Mouse (Mus musculus): ENCODE results near the gene Rtp1. TPM values are rescaled to one million over a fixed set of nuclear protein-coding genes. Genes with fewer than 3 reads are reported as not detected.

Rtp1 gene
- polyA plus RNA-seq, 3 experiments from 2014 or later = not detected

DNA sequence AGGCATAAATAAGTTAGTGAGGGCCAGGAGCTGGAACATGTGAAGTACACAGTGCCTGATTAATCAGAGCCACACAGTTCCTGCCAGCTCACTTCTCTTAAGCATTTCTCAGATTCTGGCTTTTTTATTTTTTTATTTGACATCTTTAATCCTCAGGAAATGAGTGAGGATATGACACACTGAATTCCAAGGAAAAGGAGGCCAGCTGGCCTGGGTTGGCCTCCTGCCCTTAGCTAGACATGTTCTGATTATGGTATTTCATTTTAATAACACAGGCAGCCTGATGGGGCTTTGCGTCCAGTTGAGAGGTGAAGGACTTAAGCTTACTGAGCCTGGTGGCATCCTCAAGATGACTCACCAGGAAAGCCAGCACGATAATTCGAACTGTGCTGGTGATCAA is 27.6 kb downstream of the Rtp1 start:
- no peak for ATAC-seq

DNA sequence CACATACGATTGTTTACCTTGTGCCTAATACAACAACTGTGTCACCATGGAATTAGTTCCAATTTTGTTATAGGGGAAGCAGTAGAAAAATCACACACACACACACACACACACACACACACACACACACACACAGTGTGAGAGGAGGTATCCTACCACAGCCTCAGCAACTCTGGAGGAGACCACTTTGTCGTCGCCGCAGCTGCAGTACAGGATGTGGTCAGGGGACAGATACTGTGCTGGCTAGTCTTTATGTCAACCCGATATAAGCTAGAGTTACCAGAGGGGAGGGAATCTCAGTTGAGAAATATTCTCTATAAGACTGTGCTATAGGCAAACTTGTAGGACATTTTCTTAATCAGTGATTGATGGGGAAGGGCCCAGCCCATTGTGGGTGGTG is 28.4 kb downstream of the Rtp1 start:
- ATAC-seq = no peak

DNA sequence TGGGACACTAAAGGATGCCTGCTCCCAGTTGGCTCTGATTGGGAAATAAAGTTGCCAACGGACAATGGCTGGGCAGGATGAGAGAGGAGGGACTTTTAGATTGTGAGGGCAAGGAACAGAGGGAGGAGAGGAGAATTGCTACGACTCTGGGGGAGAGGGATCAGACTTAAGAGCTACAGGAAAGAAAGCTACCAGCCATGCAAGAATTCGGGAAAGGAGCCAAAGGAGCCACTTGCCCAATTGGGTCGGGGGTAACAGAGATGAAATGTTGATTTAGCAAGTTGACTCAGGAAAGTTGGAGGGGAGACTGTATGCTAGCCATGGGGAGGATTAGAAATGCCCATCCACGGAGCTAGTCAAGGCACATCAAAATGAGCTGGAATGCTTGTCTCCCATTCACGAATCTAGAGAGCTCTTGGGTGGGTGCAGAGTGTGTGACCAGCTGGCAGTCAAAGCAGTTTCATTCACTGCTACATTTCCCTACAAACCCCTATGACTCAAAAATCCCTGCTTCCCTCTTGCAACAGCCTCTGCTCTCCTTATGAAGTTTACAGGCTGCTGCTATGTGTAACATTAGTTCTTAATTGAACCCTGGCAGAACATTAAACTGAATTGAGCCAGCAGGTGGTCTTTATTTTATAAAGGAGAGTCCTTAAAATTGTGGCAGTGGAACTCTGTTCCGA is 30.1 kb downstream of the Rtp1 start:
- no peak for ATAC-seq

DNA sequence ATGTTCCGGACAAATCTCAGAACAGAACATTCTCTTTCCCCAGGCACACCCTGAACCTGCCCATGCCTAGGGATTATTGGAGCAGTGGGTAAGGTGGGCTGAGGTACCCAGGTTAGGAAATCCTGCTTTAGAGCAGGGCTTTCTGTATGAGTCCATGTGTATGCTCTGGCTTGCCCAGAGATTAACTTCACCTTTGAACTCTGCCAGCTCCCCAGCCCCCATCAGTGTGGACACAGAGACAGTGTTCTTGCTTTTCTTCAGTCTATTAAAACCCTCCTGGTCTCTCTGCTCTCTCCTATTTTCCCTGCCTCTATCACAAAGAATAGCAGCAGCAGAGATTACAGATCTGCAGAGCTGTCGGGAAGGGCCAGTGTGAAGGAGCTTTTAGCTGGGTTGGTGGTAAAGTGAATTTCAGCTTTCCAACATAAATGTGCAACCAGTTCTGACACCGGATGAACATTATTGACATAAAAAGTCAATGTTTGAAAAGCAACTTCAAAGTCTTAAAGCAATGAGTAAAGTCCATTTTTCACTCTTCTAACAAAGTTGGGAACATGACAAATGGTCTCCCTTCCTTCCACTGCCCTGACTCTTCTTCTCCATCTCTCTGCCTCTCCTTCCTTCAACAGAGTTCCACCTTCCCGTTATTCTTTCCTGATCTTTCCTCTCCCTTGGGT is 34.9 kb downstream of the Rtp1 start:
- ATAC-seq = no peak

DNA sequence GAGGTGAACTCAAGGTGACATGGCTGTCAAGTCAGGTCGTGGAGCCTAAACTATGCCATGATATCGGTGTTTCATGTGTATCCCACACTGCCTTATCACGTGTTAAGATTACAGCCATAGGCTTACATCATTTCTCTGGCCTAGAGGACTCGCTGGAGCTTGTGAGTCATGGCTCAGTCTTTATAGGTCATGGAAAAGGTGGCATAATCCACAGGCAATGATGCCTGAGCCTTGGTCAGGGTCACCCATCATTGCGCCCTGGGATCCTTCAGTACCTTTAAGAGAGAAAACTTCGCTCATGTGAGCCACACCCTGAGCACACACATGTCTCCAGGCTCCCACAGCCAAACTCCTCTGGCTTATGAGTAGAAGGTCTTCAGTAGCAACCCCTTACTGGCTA is 42.6 kb downstream of the Rtp1 start:
- no peak for ATAC-seq

DNA sequence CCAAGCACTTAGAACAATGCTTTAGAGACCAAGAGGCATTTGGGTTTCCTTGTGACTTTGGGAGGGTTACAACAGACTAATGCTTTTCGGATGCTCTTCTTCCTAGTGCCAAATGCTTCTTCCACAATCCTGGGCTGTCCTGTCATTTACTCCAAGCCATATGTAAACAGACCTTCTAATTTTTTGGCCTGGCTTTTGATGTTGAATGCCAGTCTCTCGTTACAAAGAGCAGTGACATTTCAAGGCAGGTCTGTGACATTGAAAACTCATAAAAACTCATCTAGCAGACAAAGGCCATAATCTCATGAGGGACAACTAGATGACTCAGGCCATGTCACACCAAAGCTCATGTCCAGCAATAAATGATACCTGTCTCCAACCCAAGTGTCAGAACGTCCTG is 43.1 kb downstream of the Rtp1 start:
- no peak for ATAC-seq

DNA sequence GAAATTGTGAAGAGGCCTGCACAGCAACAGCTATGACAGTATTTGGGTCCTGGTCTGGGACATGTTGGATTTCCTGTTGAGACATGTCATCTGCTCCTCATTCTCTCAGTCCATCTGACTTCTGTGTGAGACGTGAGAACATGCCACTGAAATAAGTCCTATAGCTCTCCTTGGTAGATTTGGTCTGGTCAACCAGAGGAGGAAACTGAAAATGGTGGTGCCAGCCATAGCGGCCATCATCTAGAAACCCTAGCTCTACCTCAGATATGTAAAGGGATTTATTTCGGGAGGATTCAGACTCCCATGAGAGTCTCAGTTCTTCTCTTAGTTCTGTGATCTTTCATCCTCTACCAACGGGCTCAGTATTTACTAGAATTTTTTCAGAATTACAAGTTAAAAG is 46.7 kb downstream of the Rtp1 start:
- ATAC-seq = no peak

DNA sequence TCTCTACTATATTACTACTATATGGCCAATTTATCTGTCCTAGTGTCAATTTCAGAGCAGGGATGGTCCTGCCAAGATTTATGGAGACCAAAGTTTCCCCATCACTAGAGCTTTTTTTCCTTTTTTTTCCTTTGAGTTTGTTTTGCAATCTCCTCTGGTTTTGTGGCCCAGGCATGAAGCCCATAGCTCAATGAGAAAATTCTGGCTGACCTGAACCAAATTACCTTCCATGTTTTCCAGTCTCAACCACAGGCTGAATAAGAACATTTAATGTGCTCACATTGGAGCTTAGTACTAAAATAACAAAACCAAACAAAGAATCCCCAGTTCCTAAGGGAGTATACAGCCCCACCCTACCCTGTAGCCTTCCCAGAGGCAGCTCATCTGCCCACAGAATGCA is 47.7 kb downstream of the Rtp1 start:
- ATAC-seq = no peak

DNA sequence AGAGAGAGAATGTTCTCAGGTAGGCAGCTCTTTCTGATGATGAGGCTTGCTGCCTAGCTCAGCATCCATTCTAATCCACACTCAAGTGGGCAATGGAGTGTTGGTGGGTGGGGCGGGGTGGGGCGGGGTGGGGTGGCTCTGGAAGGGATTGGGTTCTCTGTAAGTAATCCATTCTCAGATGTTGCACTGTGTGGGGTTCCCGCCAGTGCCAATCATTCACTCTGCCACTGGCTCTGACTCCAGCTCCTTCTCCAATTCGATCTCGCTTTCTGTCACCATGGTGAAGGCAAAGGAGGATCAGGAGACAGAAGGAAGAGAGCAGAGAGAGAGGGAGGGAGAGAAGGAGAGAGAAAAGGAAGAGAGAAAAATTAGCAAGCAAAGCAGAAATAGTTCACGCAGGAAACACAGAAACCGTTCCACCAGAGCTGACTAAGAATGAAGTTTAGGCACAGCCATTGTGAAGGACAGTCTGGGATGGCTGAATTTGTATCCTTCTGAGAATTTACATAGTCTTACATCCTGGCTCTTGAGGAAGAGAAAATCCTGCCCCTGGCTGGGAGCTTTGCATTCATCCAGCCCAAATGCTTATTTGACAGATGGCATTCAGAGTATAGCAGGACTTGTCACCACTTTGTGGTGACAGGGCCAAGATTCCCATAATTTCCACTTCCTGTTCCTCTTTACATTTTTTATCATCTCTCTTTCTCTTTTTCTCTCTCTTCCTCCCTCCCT is 51.1 kb downstream of the Rtp1 start:
- no peak for ATAC-seq

DNA sequence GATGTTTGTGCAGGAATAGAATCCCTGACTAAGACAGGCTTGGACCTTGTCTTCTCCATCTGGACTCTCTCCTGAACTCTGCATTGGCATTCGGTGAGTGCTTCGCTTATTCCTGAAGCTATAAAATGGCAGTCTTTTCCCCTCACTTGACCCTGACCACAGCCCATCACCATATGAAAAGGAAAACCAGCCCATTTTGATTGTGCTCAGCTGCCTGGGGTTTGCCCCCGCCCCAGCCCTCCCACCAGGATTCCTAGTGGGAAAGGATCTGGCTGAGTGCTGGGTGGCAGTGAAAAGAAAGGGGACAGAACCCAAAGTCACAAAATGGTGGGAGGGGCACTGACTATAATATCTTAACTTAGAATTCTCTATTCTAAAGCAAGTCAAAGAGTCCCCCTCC is 53.3 kb downstream of the Rtp1 start:
- ATAC-seq = no peak

DNA sequence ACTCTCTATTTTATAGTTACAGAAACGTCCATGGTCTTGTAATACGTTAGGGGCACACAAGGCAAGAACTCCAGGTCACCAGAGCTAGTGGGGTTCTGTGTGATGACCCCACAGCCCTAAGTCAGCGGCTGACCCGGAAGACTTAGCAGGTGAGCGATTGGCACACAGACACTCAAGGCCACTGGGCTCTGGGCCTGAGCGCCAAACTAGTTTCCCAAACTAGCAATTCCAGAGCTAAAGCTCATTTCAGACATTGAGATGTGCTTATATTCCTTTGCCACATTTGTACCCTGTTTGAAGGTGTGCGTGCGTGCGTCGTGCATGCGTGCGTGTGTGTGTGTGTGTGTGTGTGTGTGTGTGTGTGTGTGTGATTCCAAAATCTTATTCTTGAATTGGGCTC is 53.9 kb downstream of the Rtp1 start:
- no peak for ATAC-seq

DNA sequence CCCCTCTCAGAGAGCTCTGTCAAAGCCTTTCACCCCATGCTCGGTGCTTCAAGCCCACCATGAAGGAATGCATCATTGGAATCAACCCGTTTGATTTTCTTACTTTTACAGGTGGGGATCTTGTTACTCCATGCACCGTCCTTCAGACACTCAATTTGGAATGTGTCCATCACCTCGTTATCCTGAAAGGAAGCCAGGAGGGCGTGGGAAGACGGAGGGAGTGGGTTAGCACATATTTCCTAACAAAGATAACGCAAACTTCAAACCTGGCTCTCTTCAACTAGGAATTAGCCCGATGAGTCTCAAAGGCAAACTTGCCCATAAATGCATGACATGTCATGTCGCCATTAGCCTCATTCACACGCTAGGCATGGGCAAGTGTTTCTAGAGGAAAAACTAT is 54.4 kb downstream of the Rtp1 start:
- no peak for ATAC-seq

Other genes with a start within 250 kb of the Rtp1 start
- gene St6gal1, start 204.4 kb upstream of the Rtp1 start, polyA plus RNA-seq (2017; shearing (Covaris generic)) = 10 to 100 TPM; 24.7 to 67.7 (median 66.3) TPM
- gene Rtp4, start 91.2 kb downstream of the Rtp1 start, polyA plus RNA-seq (2017; shearing (Covaris generic)) = 100 to 1,000 TPM in 2 of 3 experiments, 10 to 100 TPM in 1; 92.6 to 125 (median 114) TPM
- gene Masp1, start 91.7 kb downstream of the Rtp1 start, polyA plus RNA-seq (2017; shearing (Covaris generic)) = not detected